Mouse (Mus musculus): Measurements from ENCODE around the gene H2-DMb2.

DNA sequence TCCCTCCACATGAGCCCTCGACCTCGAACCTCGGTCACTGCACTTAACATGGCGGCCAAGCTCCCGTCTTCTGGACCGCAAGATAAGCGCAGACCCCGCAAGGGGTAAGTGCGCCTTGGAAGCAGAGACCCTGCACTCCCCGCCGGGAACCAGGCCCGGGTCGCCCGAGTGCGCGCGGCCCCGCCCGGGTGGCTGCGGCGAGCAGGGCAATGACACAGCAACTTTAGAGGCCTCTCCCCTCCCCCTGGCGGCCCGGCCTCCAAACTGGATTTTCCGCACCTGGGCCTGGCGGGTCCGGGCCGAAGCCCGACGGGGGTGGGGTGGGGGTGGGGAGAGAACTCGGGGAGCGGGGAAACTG, 22.3 kb upstream of the H2-DMb2 start:
- TF ChIP-seq POLR2A (IDR thresholded peaks at IDR 0.05; ENCODE audit: extremely low read depth, insufficient read depth, low read length) (no peak), CTCF (IDR thresholded peaks at IDR 0.05; ENCODE audit: low read depth, low read length) (no peak)

Measured in liver, adult 2 months (tissue).